Mouse (Mus musculus): ENCODE results near the gene Eftud2. TPM values are rescaled to one million over a fixed set of nuclear protein-coding genes. Genes with fewer than 3 reads are reported as not detected.

Eftud2 gene
- polyA plus RNA-seq, 1 experiment from 2014 or later: 376 TPM

DNA sequence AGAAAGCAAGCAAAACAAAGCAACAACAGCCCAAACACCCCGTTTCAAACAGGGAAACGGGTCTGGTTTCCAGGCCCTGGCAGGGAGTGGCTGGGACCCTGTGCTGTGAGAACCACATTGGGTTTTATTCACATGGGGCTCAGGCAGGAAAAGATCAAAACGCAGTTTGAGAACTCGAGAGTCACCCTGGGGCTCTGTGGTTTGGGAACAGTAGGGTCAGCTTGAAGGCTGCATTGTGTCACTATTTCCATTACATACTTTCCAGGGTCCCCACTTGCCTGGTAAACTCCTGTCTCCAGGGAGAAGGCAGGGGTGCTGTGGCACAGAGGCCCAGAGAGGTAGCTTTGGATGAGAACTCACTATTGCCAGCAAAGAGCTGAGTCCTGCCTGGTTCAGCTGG, 53.7 kb downstream of the Eftud2 start:
- DNase-seq (ENCODE audit: extremely low spot score, low spot score): no peak
- Histone ChIP-seq H3K27ac (no peak overlapping the region), H3K4me1 (no peaks in the 10 kb centered on the region), H3K9me3 (0 out of 2 replicates have a peak, but pooled peaks cover 2% of the 10 kb centered on the region), H3K4me3 (no peak overlapping the region), H3K27me3 (ENCODE audit: poor library complexity, severe bottlenecking) (peaks cover 5% of the 10 kb centered on the region; the same call in 1 of the 2 replicates), H3K36me3 (replicated peaks) (no peaks in the 10 kb centered on the region)
- WGBS: 71% methylated on average over 4 of the region's 4 CpGs

DNA sequence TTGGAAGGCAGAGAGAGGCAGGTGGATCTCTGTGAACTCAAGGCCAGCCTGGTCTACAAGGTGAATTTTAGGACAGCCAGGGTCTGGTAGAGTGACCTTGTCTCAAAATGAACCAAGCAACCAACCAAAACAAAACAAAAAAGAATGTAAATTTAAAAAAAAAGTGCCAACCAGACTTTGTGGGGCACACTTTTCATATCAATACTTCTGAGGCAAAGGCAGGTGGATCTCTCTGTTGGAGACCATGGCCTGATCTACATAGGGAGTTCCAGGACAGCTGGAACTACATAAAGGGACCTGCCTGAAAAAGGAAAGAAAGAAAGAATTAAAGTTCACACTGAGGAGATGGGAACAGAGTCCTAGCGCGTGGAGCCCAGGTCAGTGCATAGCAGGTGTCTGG, 54.3 kb downstream of the Eftud2 start:
- no peaks in the 10 kb centered on the region for H3K4me1 ChIP-seq
- H3K9me3 ChIP-seq: 0 out of 2 replicates have a peak, but pooled peaks cover 2% of the 10 kb centered on the region
- WGBS: 69% methylated on average over 2 of the region's 2 CpGs
- peaks cover 6% of the 10 kb centered on the region; the same call in 1 of the 2 replicates for H3K27me3 ChIP-seq (ENCODE audit: poor library complexity, severe bottlenecking)
- no peak overlapping the region for H3K4me3 ChIP-seq
- no peak for DNase-seq (ENCODE audit: extremely low spot score, low spot score)
- H3K36me3 ChIP-seq (replicated peaks): no peaks in the 10 kb centered on the region
- no peak overlapping the region for H3K27ac ChIP-seq

- Histone ChIP-seq H3K9me3 (no peaks in the 10 kb centered on the region), H3K27ac (no peak overlapping the region), H3K36me3 (replicated peaks) (no peaks in the 10 kb centered on the region), H3K4me1 (peaks cover 31% of the 10 kb centered on the region), H3K27me3 (ENCODE audit: poor library complexity, severe bottlenecking) (peaks cover 16% of the 10 kb centered on the region), H3K4me3 (no peak overlapping the region)
- DNase-seq (ENCODE audit: extremely low spot score, low spot score): no peak
- WGBS: 51% methylated on average over 6 of the region's 6 CpGs
Observed at GRCm38 (mm10) chr11:102821231-102821630, 59.6 kb downstream of the Eftud2 start.

- Histone ChIP-seq H3K27ac (no peak overlapping the region), H3K27me3 (ENCODE audit: poor library complexity, severe bottlenecking) (peaks cover 16% of the 10 kb centered on the region), H3K9me3 (no peaks in the 10 kb centered on the region), H3K4me3 (no peak overlapping the region; the same call in 1 of the 2 replicates), H3K4me1 (peaks cover 39% of the 10 kb centered on the region), H3K36me3 (replicated peaks) (no peaks in the 10 kb centered on the region)
- WGBS: 7% methylated on average over 3 of the region's 3 CpGs
- DNase-seq (ENCODE audit: extremely low spot score, low spot score): no peak
Observed at GRCm38 (mm10) chr11:102820432-102820831, 60.4 kb downstream of the Eftud2 start.

- peak overlapping the region; percentile 78 for H3K4me3 ChIP-seq
- 6% methylated on average over 14 of the region's 14 CpGs for WGBS
- no peaks in the 10 kb centered on the region for H3K9me3 ChIP-seq
- DNase-seq (ENCODE audit: extremely low spot score, low spot score): no peak
- peaks cover under 1% of the 10 kb centered on the region; the same call in 1 of the 2 replicates for H3K36me3 ChIP-seq (replicated peaks)
- H3K27ac ChIP-seq: peak overlapping the region; percentile 98
- peaks cover 45% of the 10 kb centered on the region for H3K4me1 ChIP-seq
- H3K27me3 ChIP-seq (ENCODE audit: poor library complexity, severe bottlenecking): peaks cover 16% of the 10 kb centered on the region
Observed at GRCm38 (mm10) chr11:102819783-102820385, 60.9 kb downstream of the Eftud2 start.

GRCm38 (mm10) chr11:102819021-102819782, 61.6 kb downstream of the Eftud2 start, which contains the start of gene Gjc1:
Gene Gjc1, minus strand, starts transcription at chr11:102819700.
- H3K36me3 ChIP-seq (replicated peaks): peaks cover 3% of the 10 kb centered on the region; the same call in 1 of the 2 replicates
- peak within 1 kb of the TSS; percentile 98 for H3K27ac ChIP-seq
- DNase-seq (ENCODE audit: extremely low spot score, low spot score): peak; percentile 83
- H3K4me1 ChIP-seq: peaks cover 51% of the 10 kb centered on the region
- under 1% methylated on average over 87 of the region's 97 CpGs for WGBS
- no peaks in the 10 kb centered on the region for H3K9me3 ChIP-seq
- H3K4me3 ChIP-seq: peak within 1 kb of the TSS; percentile 78
- peaks cover 16% of the 10 kb centered on the region for H3K27me3 ChIP-seq (ENCODE audit: poor library complexity, severe bottlenecking)

GRCm38 (mm10) chr11:102818121-102819020, 62.4 kb downstream of the Eftud2 start:
- WGBS: under 1% methylated on average over 83 of the region's 92 CpGs
- no peaks in the 10 kb centered on the region for H3K9me3 ChIP-seq
- peaks cover 16% of the 10 kb centered on the region for H3K27me3 ChIP-seq (ENCODE audit: poor library complexity, severe bottlenecking)
- peak overlapping the region; percentile 98 for H3K27ac ChIP-seq
- H3K4me1 ChIP-seq: peaks cover 54% of the 10 kb centered on the region
- peak overlapping the region; percentile 78 for H3K4me3 ChIP-seq
- DNase-seq (ENCODE audit: extremely low spot score, low spot score): peak; percentile 53
- peaks cover 5% of the 10 kb centered on the region; the same call in 1 of the 2 replicates for H3K36me3 ChIP-seq (replicated peaks)

DNA sequence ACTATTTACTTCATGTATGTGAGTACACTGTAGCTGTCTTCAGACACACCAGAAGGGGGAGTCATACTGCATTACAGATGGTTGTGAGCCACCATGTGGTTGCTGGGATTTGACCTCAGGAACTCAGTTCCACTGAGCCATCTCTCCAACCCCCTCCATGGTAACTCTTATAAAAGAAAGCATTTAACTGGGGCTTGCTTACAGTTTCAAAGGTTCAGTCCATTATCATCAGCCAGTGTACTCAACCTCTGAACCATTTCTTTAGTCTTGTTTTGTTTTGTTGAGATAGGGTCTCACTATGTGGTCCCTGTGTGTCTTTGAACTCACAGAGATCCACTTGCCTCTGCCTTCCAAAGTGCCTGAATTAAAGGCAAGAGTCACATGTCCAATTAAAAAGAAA, 65.9 kb downstream of the Eftud2 start:
- H3K36me3 ChIP-seq (replicated peaks): peaks cover 23% of the 10 kb centered on the region
- DNase-seq (ENCODE audit: extremely low spot score, low spot score): no peak

DNA sequence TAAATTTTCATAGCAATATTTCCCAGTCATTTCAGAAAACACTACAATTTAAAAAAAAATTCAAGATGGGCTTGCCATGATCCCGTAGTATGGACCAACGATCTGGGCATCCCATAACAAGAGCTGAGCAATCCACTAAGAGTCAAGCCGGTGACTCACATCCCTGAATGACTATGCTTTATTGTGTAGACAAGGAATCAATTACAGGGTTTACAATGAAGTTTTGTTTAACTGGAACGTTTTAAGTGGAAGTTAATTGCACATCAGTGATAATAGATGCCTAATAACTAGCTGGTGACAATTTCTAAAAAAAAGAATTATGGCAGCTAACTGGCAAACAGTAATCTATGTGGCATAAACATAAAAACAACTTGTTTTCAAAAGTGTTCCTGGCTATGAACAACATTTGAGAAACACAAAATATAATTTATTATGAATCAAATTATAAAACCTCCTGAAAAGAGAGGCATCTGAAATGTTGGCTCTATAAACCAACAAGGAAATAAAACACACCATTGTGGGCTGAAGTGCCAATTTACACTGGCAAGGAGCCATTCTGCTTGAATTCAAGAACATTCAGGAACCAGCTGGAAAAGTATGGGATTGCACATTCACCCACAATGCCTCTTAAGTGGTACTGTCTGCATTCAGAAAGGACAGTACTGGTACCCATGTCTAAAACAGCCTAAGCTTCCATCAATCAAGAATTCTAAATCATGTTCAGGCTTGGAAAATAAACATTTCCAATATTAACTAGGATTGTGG, 69.9 kb downstream of the Eftud2 start:
- DNase-seq (ENCODE audit: extremely low spot score, low spot score): no peak
- peaks cover 42% of the 10 kb centered on the region for H3K36me3 ChIP-seq (replicated peaks)
- WGBS: 64% methylated on average over 4 of the region's 4 CpGs
- no peak overlapping the region for H3K27ac ChIP-seq
- no peaks in the 10 kb centered on the region for H3K9me3 ChIP-seq
- H3K4me3 ChIP-seq: no peak overlapping the region
- H3K4me1 ChIP-seq: peaks cover 25% of the 10 kb centered on the region
- H3K27me3 ChIP-seq (ENCODE audit: poor library complexity, severe bottlenecking): no peaks in the 10 kb centered on the region

More for the DNA sequence above, 65.9 kb downstream of the Eftud2 start:
- Histone ChIP-seq H3K27me3 (ENCODE audit: poor library complexity, severe bottlenecking) (no peaks in the 10 kb centered on the region), H3K9me3 (no peaks in the 10 kb centered on the region), H3K4me3 (no peak overlapping the region), H3K27ac (no peak overlapping the region), H3K4me1 (peaks cover 52% of the 10 kb centered on the region)

GRCm38 (mm10) chr11:102808246-102808645, 72.5 kb downstream of the Eftud2 start:
- Histone ChIP-seq H3K4me3 (no peak overlapping the region), H3K27ac (no peak overlapping the region), H3K36me3 (replicated peaks) (peaks cover 62% of the 10 kb centered on the region), H3K4me1 (peaks cover 7% of the 10 kb centered on the region; the same call in 1 of the 2 replicates), H3K27me3 (ENCODE audit: poor library complexity, severe bottlenecking) (no peaks in the 10 kb centered on the region), H3K9me3 (peaks cover 4% of the 10 kb centered on the region; the same call in 1 of the 2 replicates)
- WGBS: 88% methylated on average over 5 of the region's 5 CpGs
- no peak for DNase-seq (ENCODE audit: extremely low spot score, low spot score)

- no peak overlapping the region for H3K4me3 ChIP-seq
- 84% methylated on average over 5 of the region's 5 CpGs for WGBS
- H3K9me3 ChIP-seq: peaks cover 4% of the 10 kb centered on the region; the same call in 1 of the 2 replicates
- no peak overlapping the region for H3K27ac ChIP-seq
- peaks cover 90% of the 10 kb centered on the region for H3K36me3 ChIP-seq (replicated peaks)
- no peak for DNase-seq (ENCODE audit: extremely low spot score, low spot score)
- H3K4me1 ChIP-seq: no peaks in the 10 kb centered on the region
- H3K27me3 ChIP-seq (ENCODE audit: poor library complexity, severe bottlenecking): no peaks in the 10 kb centered on the region
Observed at GRCm38 (mm10) chr11:102803453-102803852, 77.3 kb downstream of the Eftud2 start.

DNA sequence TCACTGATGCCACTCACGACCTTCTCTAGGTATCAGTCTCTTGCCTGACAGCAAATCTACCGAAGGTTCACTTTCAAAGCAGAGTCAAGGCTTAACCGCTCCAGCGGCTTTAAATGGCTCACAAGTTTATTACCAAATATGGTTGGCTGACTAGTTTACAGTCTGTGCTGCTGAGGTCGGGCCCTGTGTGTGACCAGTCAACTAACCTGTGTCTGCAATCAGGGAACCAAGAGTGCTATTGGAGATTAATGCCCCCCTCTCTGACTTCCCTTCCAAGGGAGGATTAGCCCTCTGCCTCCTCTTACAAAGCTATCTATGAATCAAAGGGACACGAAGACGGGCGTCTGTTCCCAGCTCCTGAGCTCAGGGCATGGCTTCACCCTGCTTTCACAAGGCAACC, 86.6 kb downstream of the Eftud2 start:
- Histone ChIP-seq H3K36me3 (replicated peaks) (peaks cover 37% of the 10 kb centered on the region), H3K27me3 (ENCODE audit: poor library complexity, severe bottlenecking) (no peaks in the 10 kb centered on the region), H3K9me3 (no peaks in the 10 kb centered on the region), H3K4me3 (no peak overlapping the region), H3K4me1 (peaks cover 6% of the 10 kb centered on the region), H3K27ac (no peak overlapping the region)
- no peak for DNase-seq (ENCODE audit: extremely low spot score, low spot score)
- 63% methylated on average over 8 of the region's 8 CpGs for WGBS
